13 mouse cellular contexts compared by ENCODE assay signal in the genomic region with DNA sequence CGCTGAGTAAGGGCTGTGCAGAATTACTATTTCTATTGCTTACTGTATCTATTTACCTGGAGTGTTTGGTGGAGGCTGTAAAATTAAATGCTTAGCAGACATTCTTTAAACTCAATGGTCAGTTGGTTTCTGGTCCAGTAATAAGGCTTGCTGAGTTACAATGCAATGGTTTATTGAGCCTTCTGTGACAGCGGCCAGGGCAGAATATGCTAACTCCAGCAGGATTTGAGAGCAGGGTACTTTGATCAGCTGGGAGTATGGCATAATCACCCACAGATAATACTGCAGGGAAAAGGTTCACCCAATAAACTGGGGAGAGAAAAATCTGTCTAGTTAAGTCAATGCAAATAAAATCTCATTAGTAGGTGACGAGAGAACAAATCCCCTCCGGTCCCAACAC.
A peak's percentile ranks its signal among the peaks of the same experiment; 100 is the strongest.
DNase-seq lines count a peak whose midpoint lies in the region; ATAC-seq lines count a peak whose summit lies in the region.
"Had no signal": no experiment of that assay in that cellular context is flagged by ENCODE, and none has a peak within 500 bp of the region (broad histone marks: within the 10 kb centered on the region; RNA-seq: fewer than 3 reads in every experiment).

No protein-coding gene starts in this region.

- H3K36me3 ChIP-seq in midbrain, embryonic 11.5 days (ENCODE audit: control insufficient read depth, insufficient read depth, low read length): no peaks in the 10 kb centered on the region
- no peaks in the 10 kb centered on the region for H3K36me3 ChIP-seq in midbrain, embryonic 16.5 days (ENCODE audit: control insufficient read depth, insufficient read depth, low read length)
- no peaks in the 10 kb centered on the region for H3K36me3 ChIP-seq in liver, embryonic 15.5 days (replicated peaks)

- H3K27me3 ChIP-seq in midbrain, embryonic 11.5 days (ENCODE audit: control insufficient read depth, insufficient read depth, low read length): no peaks in the 10 kb centered on the region
- H3K27me3 ChIP-seq in midbrain, embryonic 16.5 days (ENCODE audit: control insufficient read depth, insufficient read depth, low read depth, low read length): no peaks in the 10 kb centered on the region
- H3K27me3 ChIP-seq in liver, embryonic 15.5 days: no peaks in the 10 kb centered on the region

- no peaks in the 10 kb centered on the region for H3K9me3 ChIP-seq in midbrain, embryonic 11.5 days (ENCODE audit: control insufficient read depth, low read length)
- H3K9me3 ChIP-seq in midbrain, embryonic 16.5 days (replicated peaks; ENCODE audit: control insufficient read depth, low read length, poor library complexity, severe bottlenecking): no peaks in the 10 kb centered on the region
- H3K9me3 ChIP-seq in liver, embryonic 15.5 days (replicated peaks): no peaks in the 10 kb centered on the region

- DNase-seq in kidney, adult 11 months: peak; percentile 39
- DNase-seq in kidney, postnatal 4 days: no peak
- DNase-seq in midbrain, embryonic 11.5 days (ENCODE audit: low spot score, missing footprints): no peak
- DNase-seq in natural killer cell, adult 2 months (ENCODE audit: low spot score in 2 of 2): no peak
- DNase-seq in cerebellum, adult 11-12 months: no peak
- no peak for DNase-seq in left cerebral cortex, adult 11 months (ENCODE audit: low spot score)
- DNase-seq: cerebellum, adult 2 months; heart, adult 2 months; heart, postnatal 10 days; right cerebral cortex, postnatal 14 days; thymus, postnatal 25 days had no signal

- no peak overlapping the region for H3K9ac ChIP-seq in midbrain, embryonic 11.5 days (ENCODE audit: low read length)
- no peak overlapping the region for H3K9ac ChIP-seq in midbrain, embryonic 16.5 days (ENCODE audit: low read depth, low read length)
- no peak overlapping the region for H3K9ac ChIP-seq in liver, embryonic 15.5 days

- peaks cover 29% of the 10 kb centered on the region for H3K4me1 ChIP-seq in midbrain, embryonic 11.5 days (ENCODE audit: control insufficient read depth, insufficient read depth, low read length)
- H3K4me1 ChIP-seq in midbrain, embryonic 16.5 days (ENCODE audit: control insufficient read depth, insufficient read depth, low read length): peaks cover 36% of the 10 kb centered on the region
- peaks cover 8% of the 10 kb centered on the region; the same call in 1 of the 2 replicates for H3K4me1 ChIP-seq in liver, embryonic 15.5 days (replicated peaks)

- H3K4me2 ChIP-seq in midbrain, embryonic 11.5 days: no peak overlapping the region
- no peak overlapping the region for H3K4me2 ChIP-seq in midbrain, embryonic 16.5 days (ENCODE audit: low read length)
- peak overlapping the region; percentile 18; the same call in 1 of the 2 replicates for H3K4me2 ChIP-seq in liver, embryonic 15.5 days

- WGBS in midbrain, embryonic 11.5 days: 61% methylated on average over 4 of the region's 4 CpGs
- WGBS in midbrain, embryonic 16.5 days: 34% methylated on average over 4 of the region's 4 CpGs
- WGBS in liver, embryonic 15.5 days (ENCODE audit: insufficient replicate concordance): 71% methylated on average over 4 of the region's 4 CpGs

- H3K27ac ChIP-seq in midbrain, embryonic 11.5 days (ENCODE audit: low read depth, low read length): 0 out of 2 replicates have a peak overlapping the region, but pooled peaks have one; percentile 10
- no peak overlapping the region for H3K27ac ChIP-seq in midbrain, embryonic 16.5 days (ENCODE audit: low read length)
- peak overlapping the region; percentile 61 for H3K27ac ChIP-seq in liver, embryonic 15.5 days (replicated peaks)
- H3K27ac ChIP-seq: heart, adult 2 months had no signal

- H3K4me3 ChIP-seq in midbrain, embryonic 11.5 days (ENCODE audit: low read depth, low read length): no peak overlapping the region
- no peak overlapping the region for H3K4me3 ChIP-seq in midbrain, embryonic 16.5 days (ENCODE audit: low read depth, low read length)
- H3K4me3 ChIP-seq in liver, embryonic 15.5 days (replicated peaks): no peak overlapping the region
- H3K4me3 ChIP-seq: heart, adult 2 months had no signal

- ATAC-seq in midbrain, embryonic 11.5 days (ENCODE audit: low FRiP score): 0 out of 2 replicates have a peak, but pooled peaks have one; percentile 30
- no peak for ATAC-seq in midbrain, embryonic 16.5 days
- no peak for ATAC-seq in liver, embryonic 15.5 days (ENCODE audit: insufficient read depth)
